Mouse (Mus musculus): ENCODE data around the gene Secisbp2l. TPM values are rescaled to one million over a fixed set of nuclear protein-coding genes. Genes with fewer than 3 reads are reported as not detected.

Gene Secisbp2l
- polyA plus RNA-seq, 1 experiment from 2014 or later, result 30.1 TPM

DNA sequence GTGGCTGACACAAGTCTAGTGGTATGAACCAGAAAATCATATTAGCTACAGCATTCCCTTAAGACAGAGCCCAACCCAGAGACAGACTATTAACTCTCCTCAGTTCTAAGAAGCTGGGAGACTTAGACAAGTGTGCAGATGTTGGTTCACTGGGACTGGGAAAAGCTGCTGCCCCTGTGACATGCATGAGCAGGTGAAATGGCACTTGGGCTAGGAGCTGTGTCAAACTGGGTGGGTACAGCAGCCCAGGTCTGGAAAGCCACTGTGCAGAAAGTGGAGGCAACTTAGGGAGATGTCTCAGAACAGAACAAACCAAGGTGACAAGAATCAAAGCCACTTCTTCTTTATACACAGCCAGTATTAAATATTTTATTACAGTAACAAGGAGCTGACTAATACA, 47.9 kb downstream of the Secisbp2l start:
- Histone ChIP-seq H3K4me3 (replicated peaks) (no peak overlapping the region), H3K27me3 (peaks cover 4% of the 10 kb centered on the region; the same call in 1 of the 2 replicates), H3K9ac (no peak overlapping the region), H3K4me2 (no peak overlapping the region), H3K9me3 (no peaks in the 10 kb centered on the region), H3K36me3 (replicated peaks) (peaks cover 11% of the 10 kb centered on the region), H3K4me1 (peaks cover 11% of the 10 kb centered on the region), H3K27ac (no peak overlapping the region)
- ATAC-seq (ENCODE audit: low FRiP score), result no peak

DNA sequence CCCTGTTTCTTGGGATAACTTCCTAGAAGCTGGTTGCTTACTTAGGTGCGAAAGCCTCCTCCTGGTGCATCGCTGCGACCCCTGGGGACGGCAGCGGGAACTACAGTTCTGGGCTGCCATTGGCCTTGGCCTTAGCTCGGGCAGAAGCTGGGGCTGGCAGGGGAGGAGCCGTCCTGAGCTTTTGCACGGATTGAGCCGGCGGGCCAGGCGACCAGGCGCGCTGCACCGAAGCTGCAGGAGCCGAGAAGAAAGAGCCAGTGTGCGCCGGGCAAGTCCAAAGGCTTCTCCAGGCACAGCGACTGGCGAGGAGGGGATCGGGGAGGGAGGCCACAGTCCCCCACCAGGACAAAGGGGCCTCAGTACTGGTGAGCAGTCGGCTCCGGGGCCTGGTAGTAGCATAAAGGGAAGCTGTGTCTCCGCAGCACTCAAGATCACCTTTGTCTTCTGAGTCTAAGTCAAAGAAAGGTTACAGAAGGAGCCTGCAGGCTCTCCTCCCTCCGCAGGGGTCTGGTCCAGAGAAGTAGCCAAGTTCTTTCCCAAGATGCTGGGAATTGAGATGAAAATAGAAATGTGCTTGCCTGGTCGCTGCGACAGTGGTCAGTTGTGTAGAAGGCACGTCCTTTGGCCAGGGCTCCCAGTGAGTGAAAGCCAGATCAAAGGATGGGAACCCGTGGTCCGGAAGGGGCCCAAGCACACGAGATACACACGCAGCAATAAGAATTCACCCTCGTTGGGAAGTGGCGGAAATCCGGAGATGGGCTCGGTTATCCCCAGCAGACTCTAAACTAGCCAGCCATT, 50.7 kb downstream of the Secisbp2l start:
- Histone ChIP-seq H3K27me3 (peaks cover 9% of the 10 kb centered on the region), H3K4me3 (replicated peaks) (peak overlapping the region; percentile 44), H3K9me3 (no peaks in the 10 kb centered on the region), H3K9ac (peak overlapping the region; percentile 68), H3K4me2 (peak overlapping the region; percentile 66), H3K27ac (peak overlapping the region; percentile 91), H3K4me1 (peaks cover 11% of the 10 kb centered on the region), H3K36me3 (replicated peaks) (no peaks in the 10 kb centered on the region; the same call in 1 of the 2 replicates)
- WGBS, result 9% methylated on average over 35 of the region's 35 CpGs
- ATAC-seq (ENCODE audit: low FRiP score), result peak; percentile 95

DNA sequence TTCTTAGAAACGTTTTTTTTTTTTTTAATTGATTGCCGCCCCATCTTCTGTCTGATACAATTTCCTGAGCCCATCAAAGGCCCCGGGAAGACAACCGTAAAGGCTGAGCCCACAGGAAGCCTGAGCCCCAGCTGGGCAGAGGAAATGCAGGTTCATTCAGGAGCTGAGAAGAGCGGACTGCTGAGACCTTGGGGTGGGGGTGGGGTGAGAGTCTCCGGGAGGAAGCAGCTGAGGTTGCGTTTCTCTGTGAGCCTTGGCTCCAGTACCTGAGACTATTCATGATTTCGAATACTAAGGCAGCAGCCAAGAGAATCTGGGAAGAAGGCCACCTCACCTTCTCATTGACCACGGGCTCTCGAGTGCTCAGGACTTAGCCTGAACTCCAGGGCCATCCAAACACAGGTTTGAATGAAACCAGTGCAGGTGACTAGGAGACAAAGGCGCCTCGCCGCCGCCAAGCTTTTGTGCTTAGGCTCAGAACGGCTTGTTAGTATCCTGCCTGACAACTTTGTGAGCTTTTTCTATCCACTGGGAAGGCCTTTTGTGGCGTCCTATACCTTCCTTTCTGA, 58.0 kb downstream of the Secisbp2l start:
- WGBS, result 1% methylated on average over 16 of the region's 16 CpGs
- Histone ChIP-seq H3K9me3 (no peaks in the 10 kb centered on the region), H3K4me3 (replicated peaks) (peak overlapping the region; percentile 47), H3K4me1 (peaks cover 22% of the 10 kb centered on the region), H3K27me3 (peaks cover 56% of the 10 kb centered on the region), H3K9ac (peak overlapping the region; percentile 38), H3K27ac (no peak overlapping the region), H3K4me2 (peak overlapping the region; percentile 86), H3K36me3 (replicated peaks) (no peaks in the 10 kb centered on the region)
- peak; percentile 40 for ATAC-seq (ENCODE audit: low FRiP score)

DNA sequence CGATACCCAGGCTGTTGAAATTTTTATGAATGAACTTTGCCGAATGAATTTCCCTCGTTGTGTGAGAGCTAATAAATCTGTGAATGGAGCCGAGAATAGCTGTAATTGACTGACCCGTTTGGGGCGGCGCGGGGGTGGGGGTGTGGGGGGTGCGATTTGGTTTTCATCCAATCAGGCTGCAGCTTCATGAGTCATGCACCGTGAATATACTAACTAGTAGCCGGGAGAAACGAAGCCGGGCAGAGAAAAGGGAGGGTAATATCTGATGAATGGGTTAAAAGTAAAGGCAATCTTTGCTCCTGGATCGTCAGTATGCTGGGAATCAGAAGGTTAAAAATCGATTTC, 58.6 kb downstream of the Secisbp2l start, which contains the start of gene Shc4:
TSS of gene Shc4 (minus strand) at position 63 of the 345 bp plus-strand sequence.
- Histone ChIP-seq H3K27me3 (peaks cover 52% of the 10 kb centered on the region), H3K27ac (peak within 1 kb of the TSS; percentile 65; the same call in 1 of the 2 replicates), H3K9ac (peak within 1 kb of the TSS; percentile 61), H3K4me1 (peaks cover 22% of the 10 kb centered on the region), H3K9me3 (no peaks in the 10 kb centered on the region), H3K4me3 (replicated peaks) (peak within 1 kb of the TSS; percentile 47), H3K4me2 (peak within 1 kb of the TSS; percentile 86), H3K36me3 (replicated peaks) (no peaks in the 10 kb centered on the region)
- peak; percentile 89 for ATAC-seq (ENCODE audit: low FRiP score)
- under 1% methylated on average over 15 of the region's 15 CpGs for WGBS

DNA sequence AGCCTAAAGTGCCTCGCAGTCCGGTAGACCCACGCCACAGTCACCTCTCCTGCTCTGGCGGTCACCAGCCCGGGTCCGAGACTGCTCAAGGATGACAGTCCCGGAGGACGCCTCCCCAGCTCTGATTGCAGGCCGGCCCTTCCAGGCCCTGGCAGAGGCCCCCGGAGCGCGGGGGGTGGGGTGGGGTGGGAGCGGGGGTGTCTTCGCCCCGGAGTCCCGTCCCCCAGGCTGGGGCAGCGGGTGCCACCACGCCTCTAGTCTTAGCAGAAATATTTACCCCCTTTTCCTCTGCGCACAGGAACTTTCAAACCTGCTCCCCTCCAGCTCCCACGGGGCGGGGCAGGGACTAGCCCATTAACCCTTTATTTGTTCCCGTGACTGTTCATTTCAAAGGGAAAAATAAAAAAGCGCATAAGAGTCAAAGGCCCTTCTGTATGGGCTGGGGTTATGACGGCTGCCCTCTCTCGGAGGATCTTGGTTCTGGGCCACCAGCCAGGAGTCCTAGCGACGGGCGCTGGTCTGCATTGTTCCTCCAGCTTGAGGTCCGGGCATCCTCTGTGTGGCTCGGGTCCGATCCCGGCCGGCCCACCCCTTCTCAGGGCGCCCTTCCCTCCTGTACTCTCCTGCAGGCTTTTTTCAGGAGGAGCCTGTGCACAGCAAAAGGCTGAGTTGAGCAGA, 59.1 kb downstream of the Secisbp2l start:
- Histone ChIP-seq H3K36me3 (replicated peaks) (no peaks in the 10 kb centered on the region), H3K4me1 (peaks cover 22% of the 10 kb centered on the region), H3K9ac (peak overlapping the region; percentile 61), H3K27ac (peak overlapping the region; percentile 65; the same call in 1 of the 2 replicates), H3K27me3 (peaks cover 54% of the 10 kb centered on the region), H3K9me3 (no peaks in the 10 kb centered on the region), H3K4me2 (peak overlapping the region; percentile 86), H3K4me3 (replicated peaks) (peak overlapping the region; percentile 47)
- under 1% methylated on average over 34 of the region's 34 CpGs for WGBS
- ATAC-seq (ENCODE audit: low FRiP score), result peak; percentile 85

DNA sequence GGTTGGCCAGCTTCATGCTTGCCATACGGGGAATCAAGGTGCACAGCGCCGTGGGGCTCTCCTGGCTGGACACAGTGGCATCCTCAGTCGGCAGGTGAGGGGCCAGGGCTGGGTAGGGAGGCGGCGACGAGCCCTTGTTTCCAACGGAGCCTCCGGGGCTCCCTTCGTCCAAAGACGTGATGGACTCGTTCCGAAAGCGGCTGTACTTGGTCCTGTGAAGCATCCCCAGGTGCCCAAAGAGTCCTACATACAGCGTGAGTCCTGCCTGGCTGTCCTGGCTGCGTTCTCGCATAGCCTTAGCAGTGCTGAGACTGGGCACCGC, 59.6 kb downstream of the Secisbp2l start:
- H3K4me3 ChIP-seq (replicated peaks), result peak overlapping the region; percentile 47
- peaks cover 58% of the 10 kb centered on the region for H3K27me3 ChIP-seq
- H3K9me3 ChIP-seq, result no peaks in the 10 kb centered on the region
- H3K4me2 ChIP-seq, result peak overlapping the region; percentile 86
- WGBS, result 2% methylated on average over 18 of the region's 18 CpGs
- H3K27ac ChIP-seq, result no peak overlapping the region
- H3K36me3 ChIP-seq (replicated peaks), result no peaks in the 10 kb centered on the region
- peaks cover 22% of the 10 kb centered on the region for H3K4me1 ChIP-seq
- peak; percentile 4; the same call in 1 of the 2 replicates for ATAC-seq (ENCODE audit: low FRiP score)
- H3K9ac ChIP-seq, result peak overlapping the region; percentile 61

DNA sequence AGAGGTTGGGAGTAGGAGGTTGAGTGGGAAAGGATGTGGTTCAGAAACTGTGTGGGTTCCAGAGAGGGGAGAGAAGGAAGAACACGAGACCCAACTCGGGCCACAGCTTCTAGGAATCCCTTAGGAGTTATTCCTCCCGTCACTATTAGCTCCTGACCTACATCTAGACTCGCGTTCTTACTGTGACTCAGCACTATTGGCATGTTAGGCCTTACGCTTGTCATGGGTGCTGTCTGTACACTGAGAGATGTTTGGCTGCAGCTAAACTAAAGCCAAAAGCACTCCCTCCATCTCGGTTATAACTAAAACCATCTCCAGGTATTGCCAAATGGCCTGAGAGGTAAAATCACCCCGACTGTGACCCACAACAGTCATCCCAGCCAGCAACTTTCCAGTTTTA, 66.1 kb downstream of the Secisbp2l start:
- no peaks in the 10 kb centered on the region for H3K9me3 ChIP-seq
- no peaks in the 10 kb centered on the region for H3K4me1 ChIP-seq
- no peaks in the 10 kb centered on the region for H3K36me3 ChIP-seq (replicated peaks)
- no peak overlapping the region for H3K9ac ChIP-seq
- H3K4me3 ChIP-seq (replicated peaks), result no peak overlapping the region
- H3K27ac ChIP-seq, result no peak overlapping the region
- H3K27me3 ChIP-seq, result peaks cover 20% of the 10 kb centered on the region
- H3K4me2 ChIP-seq, result no peak overlapping the region
- no peak for ATAC-seq (ENCODE audit: low FRiP score)
- 83% methylated on average over 8 of the region's 8 CpGs for WGBS

DNA sequence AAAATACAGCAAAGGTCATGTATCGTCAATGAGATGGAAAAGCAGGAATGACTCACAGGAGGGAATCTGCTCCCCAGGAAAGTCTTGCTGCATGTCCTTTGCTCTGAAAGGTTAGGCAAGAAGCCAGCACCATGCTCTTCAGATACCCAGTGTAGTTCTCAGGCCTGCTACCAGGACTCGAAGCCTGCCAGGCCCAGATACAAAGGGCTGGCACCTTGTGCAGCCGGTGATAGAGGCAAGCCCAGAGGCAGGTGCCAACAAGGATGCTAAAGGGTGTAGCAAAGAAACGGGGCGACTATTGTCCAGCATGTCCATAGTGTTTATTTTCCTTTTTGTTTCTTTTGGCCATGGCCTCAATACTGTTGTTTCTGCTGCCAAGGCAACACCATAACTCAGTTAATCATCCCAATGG, 76.2 kb downstream of the Secisbp2l start:
- Histone ChIP-seq H3K36me3 (replicated peaks) (no peaks in the 10 kb centered on the region), H3K4me3 (replicated peaks) (no peak overlapping the region), H3K4me2 (no peak overlapping the region), H3K9me3 (no peaks in the 10 kb centered on the region), H3K9ac (no peak overlapping the region), H3K4me1 (peaks cover 15% of the 10 kb centered on the region), H3K27ac (no peak overlapping the region), H3K27me3 (no peaks in the 10 kb centered on the region; the same call in 1 of the 2 replicates)
- no peak for ATAC-seq (ENCODE audit: low FRiP score)
- 77% methylated on average over 5 of the region's 5 CpGs for WGBS

DNA sequence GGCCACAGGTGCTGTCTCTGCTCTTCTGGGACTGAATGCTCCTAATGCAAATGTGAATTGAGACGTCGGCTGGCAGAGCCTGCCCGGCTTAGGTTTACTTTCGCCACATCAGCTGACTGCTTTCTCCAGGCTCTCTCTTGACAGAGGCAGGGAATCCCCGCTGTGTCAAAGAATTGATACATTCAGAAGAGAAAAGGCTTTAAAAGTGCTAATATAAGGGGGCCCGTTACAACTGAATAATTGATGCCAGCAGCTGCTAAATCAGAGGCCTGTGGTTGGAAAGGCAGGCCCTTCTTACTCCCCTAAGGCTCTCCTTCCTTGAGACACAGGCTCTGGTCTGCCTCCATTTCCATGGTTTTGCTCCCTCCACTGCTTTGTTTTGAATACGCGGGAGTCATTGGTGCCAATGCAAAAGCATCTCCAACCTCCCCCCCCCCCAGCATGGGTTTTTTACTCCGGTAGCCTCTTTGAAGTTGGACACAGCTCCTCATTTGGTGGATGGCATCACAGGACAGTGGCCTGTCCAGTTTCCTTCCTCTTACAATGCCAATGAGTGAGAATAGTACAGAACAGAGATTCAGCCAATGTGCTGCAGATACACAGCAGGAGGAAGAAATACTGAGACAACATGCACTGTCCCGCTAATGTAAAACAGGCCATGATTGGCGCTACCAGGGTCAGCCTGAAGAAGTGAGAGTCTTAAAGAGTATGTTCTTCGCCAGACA, 77.6 kb downstream of the Secisbp2l start:
- Histone ChIP-seq H3K4me3 (replicated peaks) (no peak overlapping the region), H3K4me1 (peaks cover 15% of the 10 kb centered on the region), H3K27ac (peak overlapping the region; percentile 71), H3K9ac (no peak overlapping the region), H3K4me2 (no peak overlapping the region), H3K36me3 (replicated peaks) (no peaks in the 10 kb centered on the region), H3K27me3 (no peaks in the 10 kb centered on the region; the same call in 1 of the 2 replicates), H3K9me3 (no peaks in the 10 kb centered on the region)
- peak; percentile 82 for ATAC-seq (ENCODE audit: low FRiP score)
- WGBS, result 25% methylated on average over 12 of the region's 12 CpGs

DNA sequence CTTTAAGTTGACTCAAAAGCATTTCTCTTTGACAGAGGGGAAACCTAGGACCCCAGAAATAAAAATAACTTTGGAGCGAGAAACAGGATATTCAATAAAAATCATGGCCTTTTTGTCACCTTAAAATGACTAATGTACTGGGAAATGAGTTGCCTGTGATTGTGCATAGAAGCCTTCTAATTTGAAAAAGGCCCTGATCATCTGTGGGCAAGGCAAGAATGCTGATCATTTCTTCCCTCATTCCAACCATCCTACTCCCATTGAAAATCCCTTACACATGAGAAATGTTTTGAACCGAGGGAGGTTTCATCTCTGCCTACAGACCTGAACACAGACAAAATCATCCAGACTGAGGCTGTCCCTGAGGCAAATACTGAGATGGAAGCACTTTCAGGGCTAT, 79.8 kb downstream of the Secisbp2l start:
- 87% methylated on average over 2 of the region's 2 CpGs for WGBS
- H3K9me3 ChIP-seq, result no peaks in the 10 kb centered on the region
- H3K4me1 ChIP-seq, result peaks cover 15% of the 10 kb centered on the region
- no peaks in the 10 kb centered on the region for H3K36me3 ChIP-seq (replicated peaks)
- H3K27ac ChIP-seq, result no peak overlapping the region
- H3K4me3 ChIP-seq (replicated peaks), result no peak overlapping the region
- no peak for ATAC-seq (ENCODE audit: low FRiP score)
- H3K9ac ChIP-seq, result no peak overlapping the region
- H3K4me2 ChIP-seq, result no peak overlapping the region
- no peaks in the 10 kb centered on the region for H3K27me3 ChIP-seq

DNA sequence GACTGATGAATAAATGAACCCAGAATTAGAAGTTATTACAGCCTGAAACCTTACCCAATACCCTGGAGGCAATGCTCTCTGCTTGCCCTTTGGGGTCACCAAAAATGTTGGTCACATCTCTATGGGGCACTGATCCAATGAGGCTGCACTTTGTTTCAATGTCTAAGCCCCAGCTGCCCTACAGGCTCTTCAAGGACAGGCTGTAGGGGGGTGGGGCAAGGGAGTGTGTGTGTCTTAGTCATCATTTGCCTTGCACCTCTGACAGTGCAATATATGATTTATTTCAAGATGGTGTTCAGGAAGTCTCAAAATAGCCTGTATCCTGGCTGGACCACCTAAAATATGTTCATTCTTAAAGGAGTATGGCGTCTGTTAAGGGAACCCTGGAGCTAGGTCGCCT, 81.1 kb downstream of the Secisbp2l start:
- H3K4me1 ChIP-seq, result peaks cover 15% of the 10 kb centered on the region
- no peaks in the 10 kb centered on the region for H3K27me3 ChIP-seq
- no peaks in the 10 kb centered on the region for H3K36me3 ChIP-seq (replicated peaks)
- no peak overlapping the region for H3K27ac ChIP-seq
- no peaks in the 10 kb centered on the region for H3K9me3 ChIP-seq
- H3K9ac ChIP-seq, result no peak overlapping the region
- H3K4me2 ChIP-seq, result no peak overlapping the region
- ATAC-seq (ENCODE audit: low FRiP score), result no peak
- H3K4me3 ChIP-seq (replicated peaks), result no peak overlapping the region
- 87% methylated on average over 2 of the region's 2 CpGs for WGBS

DNA sequence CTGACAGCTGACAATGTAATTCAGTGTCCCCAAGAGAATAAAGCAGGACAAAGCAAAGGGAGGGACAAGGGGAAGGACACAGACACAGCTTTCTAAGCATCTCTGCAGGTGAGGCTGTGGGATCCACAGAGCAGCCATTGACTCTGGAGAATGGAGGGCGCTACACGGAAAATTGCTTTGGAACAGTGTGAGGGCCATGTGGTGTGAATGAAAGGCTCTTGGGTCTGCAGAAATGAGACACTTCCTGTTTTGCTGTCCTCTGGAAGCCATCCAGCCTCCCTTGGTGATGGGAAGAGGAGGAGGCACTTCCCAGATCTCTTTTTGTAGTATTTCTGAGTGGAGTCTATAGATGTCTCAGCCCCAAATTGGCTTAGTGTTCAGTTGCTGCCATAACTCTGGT, 86.5 kb downstream of the Secisbp2l start:
- no peak for ATAC-seq (ENCODE audit: low FRiP score)
- no peak overlapping the region for H3K27ac ChIP-seq
- no peaks in the 10 kb centered on the region for H3K27me3 ChIP-seq
- no peak overlapping the region for H3K4me3 ChIP-seq (replicated peaks)
- WGBS, result 60% methylated on average over 2 of the region's 2 CpGs
- H3K9ac ChIP-seq, result no peak overlapping the region
- H3K4me2 ChIP-seq, result no peak overlapping the region
- H3K9me3 ChIP-seq, result no peaks in the 10 kb centered on the region
- no peaks in the 10 kb centered on the region for H3K36me3 ChIP-seq (replicated peaks)
- no peaks in the 10 kb centered on the region for H3K4me1 ChIP-seq

Data from forebrain, embryonic 12.5 days (tissue).